Mouse (Mus musculus) right cerebral cortex, postnatal 25 days (tissue): ENCODE measurements around the gene Insig2.

ENCODE experiments used
- DNase-seq: peaks from one replicate; pipeline ENCODE4 v3.0.0; 2022

The Insig2 gene

DNA sequence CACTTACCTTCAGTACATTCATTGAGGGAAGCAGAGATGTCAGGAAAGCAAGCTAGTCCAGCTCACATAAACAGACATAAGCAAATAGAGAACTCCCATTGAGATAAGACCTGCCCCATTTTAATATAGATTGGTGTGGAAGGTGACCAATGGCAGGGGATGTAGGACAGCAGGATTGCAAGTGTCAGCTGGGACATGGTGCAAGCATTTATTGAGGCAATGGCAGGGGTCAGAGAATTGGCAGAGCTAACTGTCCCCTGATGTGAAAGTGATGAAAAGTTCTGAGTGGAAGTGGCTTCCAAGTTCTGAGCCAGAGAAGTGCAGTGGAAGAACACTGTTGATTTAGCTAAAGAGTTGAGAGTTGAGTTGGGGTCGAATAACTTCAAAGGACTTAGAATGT is at the start of gene Insig2:
TSS of gene Insig2 (minus strand) at position 105 of the 400 bp plus-strand sequence.
- no peak for DNase-seq

DNA sequence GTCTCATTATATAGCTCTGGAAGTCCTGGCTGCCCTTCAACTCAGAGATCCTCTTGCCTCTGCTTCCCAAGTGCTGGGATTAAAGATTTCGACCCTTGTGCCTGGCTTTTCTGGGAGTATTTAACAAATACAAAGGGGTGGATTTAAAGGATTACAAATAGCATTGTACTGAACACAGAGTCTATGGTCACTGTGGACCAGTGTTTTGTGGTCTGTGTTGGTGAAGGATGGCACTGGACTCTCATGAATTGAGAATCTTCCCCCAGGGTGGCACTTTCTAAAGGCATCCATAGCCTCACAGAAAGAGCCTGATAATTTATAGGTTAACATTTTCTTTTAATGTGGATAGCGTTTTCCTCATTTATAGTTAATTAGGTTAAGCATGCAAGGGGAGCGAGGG is 49.2 kb upstream of the Insig2 start:
- DNase-seq = no peak

DNA sequence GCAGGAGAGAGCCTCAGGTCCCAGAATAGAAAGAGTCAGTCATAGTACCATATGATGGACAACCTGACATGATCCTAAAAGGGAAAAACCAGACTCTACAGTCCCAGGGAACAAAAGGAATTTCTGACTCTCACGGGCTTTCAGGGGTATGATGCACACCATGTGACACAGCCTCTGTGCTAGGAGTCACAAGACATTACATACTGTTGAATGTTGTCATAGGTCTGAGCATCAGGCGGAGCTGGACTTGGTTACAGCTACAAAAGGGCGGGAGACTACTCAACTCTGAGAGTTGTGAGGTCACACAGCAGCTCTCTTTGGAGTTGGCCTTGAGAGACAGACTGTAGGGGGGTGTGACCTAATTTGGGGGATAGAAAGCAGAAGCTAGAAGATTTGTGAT is 47.6 kb upstream of the Insig2 start:
- DNase-seq = no peak

DNA sequence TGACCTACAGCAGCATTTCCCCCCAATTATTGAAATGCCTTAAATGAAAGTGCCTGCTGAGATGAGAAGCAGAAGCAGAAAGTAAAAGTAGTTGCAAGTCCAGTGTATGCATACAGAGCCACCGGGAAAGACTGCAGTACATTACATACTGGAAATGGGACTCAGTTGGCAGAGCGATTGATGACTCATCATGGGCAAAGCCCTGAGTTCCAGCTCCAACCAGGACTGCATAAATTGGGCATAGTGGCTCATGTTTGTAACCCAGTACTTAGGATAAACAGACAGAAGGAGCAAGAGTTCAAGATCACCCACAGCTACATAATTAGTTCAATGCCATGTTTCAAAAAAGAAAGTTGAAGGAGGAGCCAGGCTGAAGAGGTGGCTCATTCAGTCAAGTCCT is 45.5 kb upstream of the Insig2 start:
- no peak for DNase-seq

DNA sequence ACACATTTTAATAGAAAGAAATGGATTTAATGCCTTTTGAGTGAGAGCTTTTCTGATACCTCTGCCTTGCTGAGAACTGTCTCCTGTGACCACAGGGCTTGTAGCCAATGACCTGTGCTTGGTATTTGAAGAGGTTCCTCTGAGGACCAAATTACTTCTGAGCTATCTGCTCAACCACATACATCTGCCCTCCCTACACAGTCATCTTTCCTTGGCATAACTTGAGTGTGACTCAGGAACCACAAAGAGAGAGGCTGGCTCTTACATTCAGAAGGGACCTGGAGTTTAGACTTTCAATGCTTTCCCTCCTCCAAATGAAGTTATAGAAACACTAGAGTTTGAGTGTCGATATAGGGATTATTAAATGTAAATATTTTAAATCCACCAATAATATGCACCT is 45.0 kb upstream of the Insig2 start:
- no peak for DNase-seq

DNA sequence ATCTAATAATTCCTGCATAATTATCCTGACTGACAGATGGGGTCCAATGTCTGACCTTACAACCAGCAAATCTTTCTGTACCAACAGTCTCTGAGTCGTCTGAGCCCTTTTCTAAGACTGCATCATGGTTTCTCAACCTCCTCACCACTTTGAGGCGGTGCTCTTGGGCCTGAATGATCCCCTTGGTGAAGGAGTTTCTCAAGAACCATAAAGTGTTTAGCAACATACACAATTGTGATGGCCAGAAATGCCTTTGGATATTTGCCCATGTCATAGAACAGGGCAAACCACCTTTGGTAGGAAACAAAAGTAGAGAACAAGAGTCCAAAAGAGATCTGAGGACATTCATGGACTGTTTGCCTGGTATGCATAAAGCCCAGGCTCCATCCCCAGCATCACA is 41.2 kb upstream of the Insig2 start:
- DNase-seq = no peak

DNA sequence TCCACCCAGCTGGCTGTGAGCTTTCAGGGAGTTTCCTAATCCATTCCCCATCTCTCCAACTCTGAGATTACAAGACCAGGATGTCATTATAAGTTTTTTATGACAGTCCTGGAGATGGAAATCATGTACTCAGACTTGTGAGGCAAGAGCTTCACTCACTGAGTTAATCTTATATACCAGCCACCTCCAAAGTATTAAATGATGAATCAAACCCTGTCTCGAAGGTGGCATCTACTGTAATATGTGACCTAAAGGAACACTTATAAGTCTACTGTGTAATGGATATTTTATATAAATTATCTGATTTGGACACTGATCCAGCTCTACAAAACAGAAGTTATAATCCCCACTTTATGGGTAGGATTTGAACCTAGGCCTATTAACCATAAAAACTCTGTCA is 40.3 kb upstream of the Insig2 start:
- no peak for DNase-seq

DNA sequence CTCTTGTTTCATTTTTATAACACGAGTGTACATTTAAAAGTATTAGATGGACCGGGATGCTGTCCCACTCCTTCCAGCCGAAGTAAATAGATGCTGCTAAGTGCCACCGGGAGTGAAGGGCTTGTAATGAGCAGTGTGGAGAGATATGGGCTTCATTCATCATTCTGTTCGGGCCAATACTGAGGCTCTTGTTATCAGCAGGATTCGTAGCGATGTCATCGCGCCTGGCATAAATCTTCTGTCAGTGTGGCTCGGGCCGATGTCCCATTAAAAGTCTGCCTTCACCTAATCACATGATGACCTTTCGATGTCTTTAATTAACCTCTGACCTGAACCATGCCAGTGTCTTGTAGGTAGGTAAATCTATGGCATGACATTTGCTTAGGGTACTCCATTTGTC is 39.1 kb upstream of the Insig2 start:
- no peak for DNase-seq

DNA sequence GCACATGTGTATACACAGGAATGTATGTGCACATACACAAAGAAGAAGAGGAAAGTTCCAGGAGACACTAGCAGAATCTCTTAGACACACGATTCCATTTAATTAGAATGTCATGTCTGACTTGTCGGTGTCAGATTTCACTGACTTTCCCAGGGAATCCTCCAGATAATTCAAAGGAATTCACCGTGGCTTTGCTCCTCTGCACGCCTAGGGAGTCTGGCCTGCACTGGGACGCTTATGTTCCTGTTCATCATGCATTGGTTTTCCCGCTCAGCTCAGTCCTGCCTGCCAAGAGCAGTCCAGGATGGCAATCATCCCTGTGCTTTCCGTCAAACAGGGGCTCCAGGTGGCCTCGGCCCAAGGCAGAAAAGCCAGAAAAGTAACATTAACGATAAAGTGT is 34.9 kb upstream of the Insig2 start:
- no peak for DNase-seq

DNA sequence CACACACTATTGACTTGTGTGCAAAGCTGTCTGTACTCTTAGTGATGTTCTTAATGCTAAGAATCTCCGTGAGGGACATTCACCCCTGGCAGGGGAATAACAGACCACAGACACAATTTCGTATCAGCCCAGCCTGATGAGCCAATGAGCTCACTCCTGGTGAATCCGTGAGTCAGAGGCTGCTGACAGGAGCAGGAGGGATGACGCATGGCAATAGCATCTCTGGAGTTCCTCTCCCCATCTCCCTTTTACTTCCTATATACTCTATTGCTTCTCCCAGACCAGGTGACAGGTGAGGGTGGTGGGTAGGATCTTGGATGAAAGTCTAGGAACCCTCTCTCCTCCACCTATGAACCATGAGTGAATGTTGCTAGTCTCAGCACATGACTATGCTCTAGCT is 28.2 kb upstream of the Insig2 start:
- no peak for DNase-seq

DNA sequence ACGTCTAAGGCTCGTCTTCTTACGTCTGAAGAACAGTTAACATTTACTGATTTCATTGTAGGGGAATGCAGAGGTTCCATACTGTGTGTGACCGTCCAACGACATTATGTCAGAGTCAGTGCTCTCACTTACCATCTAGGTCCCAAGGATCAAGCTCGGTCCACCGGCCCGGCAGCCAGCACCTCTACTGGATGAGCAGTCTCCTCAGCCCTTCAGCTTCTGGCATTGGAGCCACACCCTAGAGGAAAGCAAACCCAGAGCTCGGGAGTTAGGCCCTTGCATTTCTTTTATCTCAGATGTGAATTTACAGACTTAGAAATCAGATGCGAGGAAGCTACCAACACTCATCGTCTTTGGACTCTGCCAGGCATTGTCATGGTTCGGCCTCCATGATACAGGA is 27.3 kb upstream of the Insig2 start:
- DNase-seq = no peak

DNA sequence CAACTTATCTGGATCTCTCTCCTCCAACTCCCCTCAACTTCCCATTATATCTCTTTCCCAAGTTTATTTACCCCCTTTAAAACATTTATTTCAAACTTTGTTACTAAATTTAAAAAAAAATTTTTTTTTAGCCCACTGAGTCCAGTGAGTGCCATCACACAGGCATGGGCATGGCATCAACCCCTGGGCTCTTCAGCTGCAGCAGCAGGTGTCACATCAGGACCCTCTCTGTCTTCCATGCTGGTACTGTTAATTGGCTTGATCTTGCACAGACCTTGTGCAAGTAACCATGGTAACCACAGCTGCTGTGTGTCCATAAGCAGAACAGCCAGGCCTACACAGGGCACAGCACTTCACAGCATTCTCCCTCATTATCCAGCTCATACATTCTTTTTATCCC is 21.4 kb upstream of the Insig2 start:
- no peak for DNase-seq

DNA sequence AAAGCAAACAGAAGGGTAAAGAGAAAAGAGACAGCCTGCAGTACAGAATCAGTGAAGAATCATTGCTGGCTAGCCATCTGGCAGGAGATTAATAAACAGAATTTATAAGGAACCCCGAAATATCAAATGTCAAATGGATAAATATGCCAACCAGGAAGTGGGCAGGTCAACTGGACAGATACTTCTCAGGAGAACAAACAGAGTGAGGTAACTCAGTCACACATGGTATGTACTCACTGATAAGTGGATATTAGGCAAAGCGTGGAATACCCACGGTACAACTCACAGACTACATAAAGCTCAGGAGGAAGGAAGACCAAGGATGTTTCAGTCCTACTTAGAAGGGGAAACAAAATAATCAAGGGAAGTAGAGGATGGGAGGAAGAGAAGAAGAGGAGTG is 18.6 kb upstream of the Insig2 start:
- no peak for DNase-seq

DNA sequence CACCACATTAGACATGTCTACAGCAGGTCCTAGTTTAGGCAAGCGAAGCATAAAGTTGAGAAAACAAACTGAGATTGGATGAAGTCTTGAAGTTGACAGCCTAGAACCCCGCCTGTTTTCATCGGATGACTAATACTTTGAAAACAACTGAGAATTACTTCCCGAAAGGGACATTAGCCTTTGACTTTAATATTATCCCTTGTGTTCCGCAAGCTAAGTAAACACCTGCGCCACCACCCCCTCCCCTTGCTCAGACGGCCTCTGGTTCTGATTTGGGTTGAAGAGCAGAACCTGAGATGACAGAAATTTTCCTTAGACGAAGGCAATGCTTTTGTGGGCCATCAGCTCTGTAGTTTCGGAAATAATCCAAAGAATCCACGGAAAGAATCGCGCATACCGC is 18.2 kb upstream of the Insig2 start:
- no peak for DNase-seq

DNA sequence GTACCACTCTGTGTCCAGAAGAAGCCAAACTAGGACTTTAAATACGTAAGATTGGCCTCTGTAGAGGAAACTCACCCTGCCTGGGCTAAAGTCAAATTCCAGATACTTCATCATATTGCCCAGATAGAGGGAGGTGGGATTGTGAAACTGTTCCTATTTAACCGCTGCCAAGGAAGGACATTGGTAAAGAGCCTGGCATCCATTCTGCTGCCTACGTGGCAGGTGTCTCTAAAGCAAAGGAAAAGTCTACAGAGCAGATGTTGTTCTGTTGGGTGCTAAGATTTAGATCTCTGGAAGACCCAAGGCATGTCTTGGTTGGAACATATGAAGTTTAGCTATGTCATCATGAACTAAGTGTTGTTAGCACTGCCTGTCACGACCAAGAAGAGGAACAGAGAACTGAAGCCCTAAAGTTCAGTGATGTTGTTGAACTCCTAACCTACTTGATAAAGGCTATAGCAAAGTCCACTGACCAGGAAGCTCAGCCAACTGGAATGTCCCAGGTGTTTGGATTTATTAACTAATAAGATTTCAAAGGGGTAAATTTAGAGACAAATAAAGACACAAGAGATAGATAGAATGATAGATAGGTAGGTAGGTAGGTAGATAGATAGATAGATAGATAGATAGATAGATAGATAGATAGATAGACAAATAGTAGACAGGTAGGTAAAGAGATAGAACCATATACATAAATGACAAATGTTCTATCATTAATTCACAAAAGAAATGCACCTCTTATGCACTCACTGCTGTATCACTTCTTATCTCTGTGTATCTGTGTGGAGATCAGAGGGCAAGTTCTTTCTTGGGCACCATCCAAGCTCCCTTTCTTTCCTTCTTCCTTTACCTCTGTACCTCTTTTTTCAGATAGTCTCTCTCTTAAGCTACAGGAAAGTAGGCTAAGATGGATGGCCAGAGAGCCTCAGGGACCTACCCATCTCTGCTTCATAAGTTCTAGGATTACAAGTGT is 16.8 kb upstream of the Insig2 start:
- DNase-seq = no peak

DNA sequence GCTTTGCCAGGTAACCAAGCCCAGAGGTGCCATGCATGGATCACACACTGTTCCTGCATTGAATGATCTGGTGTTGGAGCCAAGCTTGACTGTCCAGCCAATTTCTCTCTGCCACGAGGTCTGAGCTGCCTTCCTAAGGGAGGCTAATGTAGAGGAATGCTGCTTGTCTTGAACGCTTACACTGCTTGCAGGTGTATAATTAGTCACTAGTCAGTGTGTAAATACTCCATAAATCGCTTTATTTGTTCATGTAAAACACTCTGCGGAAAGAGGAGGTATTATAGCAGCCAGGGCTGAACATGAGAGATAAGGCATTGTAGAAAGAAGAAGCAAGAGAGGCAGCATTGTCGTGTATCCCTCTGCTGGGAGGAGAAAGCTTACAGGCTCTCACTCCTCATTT is 11.6 kb upstream of the Insig2 start:
- DNase-seq = no peak

DNA sequence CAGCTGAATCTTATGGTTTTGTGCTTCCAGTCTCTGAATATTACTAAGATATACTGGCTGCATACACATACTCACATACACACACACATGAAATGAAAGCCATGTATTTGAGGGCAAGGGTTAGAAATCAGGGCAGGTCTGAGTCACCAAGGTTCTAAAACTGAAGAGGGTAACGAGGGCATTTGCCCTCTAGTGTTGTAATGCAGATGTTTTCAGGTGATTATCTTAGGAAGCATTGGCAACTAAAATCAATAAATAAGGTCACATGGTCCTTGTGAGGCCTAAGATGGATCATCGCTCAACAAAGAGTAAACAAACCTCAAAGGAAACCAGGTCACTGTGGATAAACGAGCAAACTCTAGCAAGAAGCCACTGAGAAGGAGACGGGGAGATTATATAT is 3.4 kb upstream of the Insig2 start:
- no peak for DNase-seq

DNA sequence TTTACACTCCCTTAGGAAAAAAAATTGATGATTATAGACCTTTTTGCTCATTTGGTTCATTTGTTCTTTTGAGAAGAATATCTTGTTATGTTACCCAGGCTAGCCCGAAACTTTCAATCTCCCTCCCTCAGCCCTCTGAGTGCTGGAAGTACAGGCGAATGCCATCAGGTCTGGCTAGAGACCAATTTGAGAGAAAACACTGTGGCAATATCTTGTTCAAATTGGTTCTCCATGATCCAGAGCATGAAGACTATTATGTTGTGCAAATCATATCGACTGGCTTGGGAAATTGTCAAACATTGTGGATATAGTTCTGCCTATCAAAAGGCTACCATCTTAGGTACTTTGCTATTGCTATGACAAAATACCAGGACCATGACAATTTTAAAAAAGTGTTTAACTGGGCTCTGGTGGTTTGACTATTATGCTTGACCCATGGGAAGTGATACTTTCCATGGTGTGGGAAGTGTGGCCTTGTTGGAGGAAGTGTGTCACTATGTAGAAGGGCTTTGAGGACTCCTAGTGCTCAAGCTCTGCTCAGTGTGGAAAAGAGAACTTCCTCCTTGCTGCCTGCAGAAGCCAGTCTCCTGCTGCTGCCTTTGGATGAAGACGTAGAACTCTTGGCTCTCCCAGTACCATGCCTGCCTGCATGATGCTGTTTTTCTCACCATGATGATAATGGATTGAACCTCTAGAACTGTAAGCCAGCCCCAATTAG is 1.8 kb upstream of the Insig2 start:
- DNase-seq = no peak

DNA sequence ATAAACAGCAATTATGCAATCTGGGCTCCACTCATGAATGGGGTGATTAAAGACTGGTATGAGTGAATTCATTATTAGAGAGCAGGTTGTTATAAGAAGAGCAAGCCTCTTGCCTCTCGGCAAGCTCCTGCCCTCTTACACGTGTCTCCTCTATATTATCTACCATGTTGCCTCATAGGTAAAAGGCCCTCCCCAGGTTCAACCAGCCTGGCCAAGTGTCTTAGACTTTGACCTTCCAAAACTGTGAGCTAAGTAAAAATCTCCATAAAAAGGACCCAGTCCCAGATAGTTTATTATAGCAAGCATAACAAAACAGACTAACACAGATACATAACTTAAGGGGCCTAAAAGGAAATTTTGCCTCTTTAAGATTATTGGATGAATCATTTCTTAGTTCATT is 1.8 kb downstream of the Insig2 start:
- DNase-seq = no peak

DNA sequence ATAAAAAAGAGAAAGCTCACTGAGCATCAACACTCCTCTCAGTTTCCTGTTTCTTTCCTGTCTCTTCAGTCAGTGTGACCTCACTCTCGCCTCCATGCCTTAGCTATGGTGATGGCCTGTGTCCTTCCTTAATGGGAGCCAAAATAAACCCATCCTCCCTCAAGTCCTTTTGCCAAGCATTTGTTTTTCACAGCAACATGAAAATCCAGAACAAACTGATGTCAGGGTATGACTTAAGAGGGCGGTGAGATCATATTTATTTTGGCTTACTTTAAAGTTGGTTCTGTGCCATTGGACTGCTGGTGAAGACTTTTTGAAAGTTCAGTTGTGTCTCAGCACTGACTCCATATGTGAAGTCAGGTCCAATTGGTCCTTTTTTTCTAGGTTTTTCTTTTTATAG is 3.0 kb downstream of the Insig2 start:
- no peak for DNase-seq

DNA sequence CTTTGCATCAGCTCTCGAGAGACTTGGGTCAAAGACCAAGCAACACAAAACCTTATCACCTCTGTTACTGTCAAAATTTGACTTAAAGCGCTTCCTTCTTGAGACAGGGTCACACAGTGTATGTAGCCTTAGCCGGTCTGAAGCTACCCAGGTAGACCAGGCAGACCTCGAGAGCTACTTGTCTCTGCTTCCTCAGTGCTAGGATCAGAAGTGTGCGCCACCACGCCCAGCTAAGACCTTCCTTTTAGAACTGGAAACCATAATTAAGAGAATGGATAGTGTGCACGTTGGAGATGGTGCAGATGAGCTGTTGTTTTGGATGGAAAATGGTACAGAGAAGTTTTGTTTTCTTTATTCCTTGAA is 4.2 kb downstream of the Insig2 start:
- DNase-seq = no peak

DNA sequence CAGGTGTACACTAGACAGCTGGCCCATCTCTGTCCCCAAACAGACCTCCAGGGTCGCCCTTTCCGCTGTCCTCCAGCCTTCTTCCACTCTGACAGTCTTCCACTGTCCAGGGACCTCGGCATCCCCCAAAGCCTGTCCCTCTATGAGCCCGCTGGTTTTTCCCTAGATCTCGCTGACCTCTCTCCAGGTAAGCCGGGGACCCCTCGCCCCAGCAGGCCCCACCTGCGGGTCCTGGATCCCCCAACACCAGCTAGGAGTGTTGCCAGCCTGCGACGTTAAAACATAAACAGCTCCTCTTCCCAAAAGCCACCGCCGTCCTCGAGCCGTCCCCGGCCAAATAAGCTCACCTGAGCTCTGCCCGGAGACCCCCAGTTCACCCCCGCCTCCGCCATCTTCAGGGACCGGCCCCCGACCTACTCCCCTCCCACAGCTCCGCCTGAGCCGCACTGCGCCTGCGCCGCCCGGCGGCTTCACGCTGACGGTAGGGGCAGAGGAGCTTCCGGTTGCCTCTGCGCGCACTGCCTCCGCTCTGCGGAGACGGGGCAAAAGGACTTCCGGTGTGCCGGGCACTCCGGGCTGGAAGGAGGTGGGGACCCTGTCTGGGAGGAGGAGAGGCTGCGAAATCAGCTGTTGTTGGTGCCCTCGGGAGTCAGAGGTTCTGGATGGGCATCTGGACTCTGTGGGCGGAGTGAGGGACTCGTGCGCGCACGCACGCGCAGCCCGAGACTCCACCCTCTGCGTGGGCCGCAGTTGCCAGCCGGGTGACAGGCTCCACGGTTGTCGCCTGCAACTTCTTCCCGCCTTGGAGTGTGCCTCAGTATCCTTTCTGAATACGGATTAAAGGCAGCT is 4.8 kb downstream of the Insig2 start:
- peak; percentile 96 for DNase-seq

DNA sequence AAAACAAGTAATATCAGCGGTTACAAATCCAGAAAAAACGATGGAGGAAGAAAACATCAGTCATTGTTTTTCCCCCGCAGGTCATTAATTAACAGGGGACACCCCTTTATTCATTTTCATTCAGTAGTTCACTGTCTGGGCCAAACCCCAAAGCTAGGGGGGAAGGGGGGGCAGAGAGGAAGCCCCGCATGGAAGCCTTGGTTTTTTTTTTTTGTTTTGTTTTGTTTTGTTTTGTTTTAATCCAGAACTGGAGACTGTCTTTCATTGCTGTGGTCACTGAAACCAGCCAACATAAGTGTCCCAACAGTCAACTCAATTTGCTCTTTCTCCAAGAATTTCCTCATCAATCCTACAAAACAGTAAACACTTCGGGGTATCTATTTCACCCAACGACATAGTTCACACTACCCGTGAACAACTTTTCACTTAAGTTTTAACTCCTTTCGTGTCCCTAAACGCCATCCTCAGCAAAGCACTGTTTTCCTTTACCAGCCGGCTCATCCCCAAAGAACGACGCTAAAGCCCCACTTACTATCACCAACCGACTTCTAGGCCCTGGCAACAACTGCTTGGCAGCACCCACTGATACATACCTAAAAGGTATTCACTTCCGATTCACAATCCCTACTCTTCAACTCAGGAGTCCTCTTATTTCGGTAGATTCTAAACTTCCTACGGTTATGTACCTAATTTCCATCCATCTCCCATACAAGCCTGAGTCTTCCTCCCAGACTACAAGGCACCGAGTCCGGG is 5.6 kb downstream of the Insig2 start:
- DNase-seq = peak; percentile 7
